Comparison of ENCODE assay signal across 10 mouse cellular contexts in genomic region chr3:17824662-17825061, GRCm38 (mm10).
DNase-seq lines count a peak whose midpoint lies in the region; ATAC-seq and TF ChIP-seq lines count a peak whose summit lies in the region.
"Had no signal": no experiment of that assay in that cellular context is flagged by ENCODE, and none has a peak within 500 bp of the region (broad histone marks: within the 10 kb centered on the region; RNA-seq: fewer than 3 reads in every experiment).

No protein-coding gene starts in this region.

- no peak overlapping the region for H3K27ac ChIP-seq in forebrain, postnatal 0 days (ENCODE audit: low read depth, low read length)
- no peak overlapping the region for H3K27ac ChIP-seq in forebrain, embryonic 11.5 days (ENCODE audit: low read depth, low read length)
- no peak overlapping the region for H3K27ac ChIP-seq in liver, embryonic 14.5 days
- H3K27ac ChIP-seq in liver, embryonic 12.5 days: no peak overlapping the region
- no peak overlapping the region for H3K27ac ChIP-seq in midbrain, postnatal 0 days (ENCODE audit: low read depth, low read length)
- H3K27ac ChIP-seq: kidney, embryonic 15.5 days; macrophage had no signal

- no peaks in the 10 kb centered on the region for H3K9me3 ChIP-seq in forebrain, postnatal 0 days (ENCODE audit: low read length)
- H3K9me3 ChIP-seq in forebrain, embryonic 11.5 days (ENCODE audit: control insufficient read depth, low read length): no peaks in the 10 kb centered on the region
- no peaks in the 10 kb centered on the region for H3K9me3 ChIP-seq in liver, embryonic 14.5 days (ENCODE audit: control insufficient read depth, low read length)
- H3K9me3 ChIP-seq in liver, embryonic 12.5 days (replicated peaks): no peaks in the 10 kb centered on the region
- no peaks in the 10 kb centered on the region for H3K9me3 ChIP-seq in midbrain, postnatal 0 days (ENCODE audit: low read length)
- H3K9me3 ChIP-seq: kidney, embryonic 15.5 days had no signal

- H3K4me1 ChIP-seq in forebrain, postnatal 0 days (ENCODE audit: insufficient read depth): no peaks in the 10 kb centered on the region
- no peaks in the 10 kb centered on the region for H3K4me1 ChIP-seq in forebrain, embryonic 11.5 days (replicated peaks; ENCODE audit: control insufficient read depth, insufficient read depth, low read length)
- H3K4me1 ChIP-seq in liver, embryonic 14.5 days (replicated peaks; ENCODE audit: control insufficient read depth in 2 of 2, insufficient read depth in 2 of 2, low read length in 1 of 2): no peaks in the 10 kb centered on the region
- no peaks in the 10 kb centered on the region for H3K4me1 ChIP-seq in liver, embryonic 12.5 days
- H3K4me1 ChIP-seq in midbrain, postnatal 0 days (ENCODE audit: insufficient read depth, low read length): no peaks in the 10 kb centered on the region
- H3K4me1 ChIP-seq: kidney, embryonic 15.5 days had no signal

- no peak overlapping the region for H3K4me2 ChIP-seq in forebrain, postnatal 0 days (ENCODE audit: low read depth)
- H3K4me2 ChIP-seq in forebrain, embryonic 11.5 days (ENCODE audit: low read depth, low read length, severe bottlenecking): no peak overlapping the region
- H3K4me2 ChIP-seq in liver, embryonic 14.5 days (ENCODE audit: low read depth): no peak overlapping the region
- H3K4me2 ChIP-seq in liver, embryonic 12.5 days: no peak overlapping the region
- no peak overlapping the region for H3K4me2 ChIP-seq in midbrain, postnatal 0 days (ENCODE audit: low read depth, low read length, poor library complexity, severe bottlenecking)
- H3K4me2 ChIP-seq: kidney, embryonic 15.5 days had no signal

- H3K27me3 ChIP-seq in forebrain, postnatal 0 days (ENCODE audit: insufficient read depth, low read length): no peaks in the 10 kb centered on the region
- H3K27me3 ChIP-seq in forebrain, embryonic 11.5 days (ENCODE audit: control insufficient read depth, insufficient read depth, low read length): no peaks in the 10 kb centered on the region
- H3K27me3 ChIP-seq in liver, embryonic 14.5 days (ENCODE audit: control insufficient read depth, insufficient read depth, low read length): no peaks in the 10 kb centered on the region
- H3K27me3 ChIP-seq in liver, embryonic 12.5 days (replicated peaks): no peaks in the 10 kb centered on the region
- H3K27me3 ChIP-seq in midbrain, postnatal 0 days (ENCODE audit: insufficient read depth, low read length): no peaks in the 10 kb centered on the region
- H3K27me3 ChIP-seq: kidney, embryonic 15.5 days had no signal

- 38% methylated on average over 4 of the region's 4 CpGs for WGBS in forebrain, postnatal 0 days
- 49% methylated on average over 4 of the region's 4 CpGs for WGBS in forebrain, embryonic 11.5 days
- WGBS in liver, embryonic 14.5 days (ENCODE audit: insufficient replicate concordance): 45% methylated on average over 4 of the region's 4 CpGs
- WGBS in liver, embryonic 12.5 days (ENCODE audit: insufficient replicate concordance): 38% methylated on average over 4 of the region's 4 CpGs
- WGBS in midbrain, postnatal 0 days: 40% methylated on average over 4 of the region's 4 CpGs

- H3K36me3 ChIP-seq in forebrain, postnatal 0 days (ENCODE audit: insufficient read depth): no peaks in the 10 kb centered on the region
- H3K36me3 ChIP-seq in forebrain, embryonic 11.5 days (ENCODE audit: control insufficient read depth, insufficient read depth, low read length): no peaks in the 10 kb centered on the region
- H3K36me3 ChIP-seq in liver, embryonic 14.5 days (replicated peaks; ENCODE audit: control insufficient read depth, insufficient read depth, low read depth): no peaks in the 10 kb centered on the region
- no peaks in the 10 kb centered on the region for H3K36me3 ChIP-seq in liver, embryonic 12.5 days
- H3K36me3 ChIP-seq in midbrain, postnatal 0 days (ENCODE audit: insufficient read depth, low read length): no peaks in the 10 kb centered on the region
- H3K36me3 ChIP-seq: kidney, embryonic 15.5 days had no signal

- no peak overlapping the region for H3K9ac ChIP-seq in forebrain, postnatal 0 days
- no peak overlapping the region for H3K9ac ChIP-seq in forebrain, embryonic 11.5 days (ENCODE audit: low read length)
- no peak overlapping the region for H3K9ac ChIP-seq in liver, embryonic 14.5 days (replicated peaks)
- no peak overlapping the region for H3K9ac ChIP-seq in liver, embryonic 12.5 days
- H3K9ac ChIP-seq in midbrain, postnatal 0 days (replicated peaks; ENCODE audit: low read length, poor library complexity, severe bottlenecking): no peak overlapping the region
- H3K9ac ChIP-seq: kidney, embryonic 15.5 days had no signal

- ATAC-seq in forebrain, postnatal 0 days: no peak; the same call in 1 of the 2 replicates
- no peak for ATAC-seq in forebrain, embryonic 11.5 days (replicated peaks; ENCODE audit: low FRiP score)
- no peak for ATAC-seq in liver, embryonic 14.5 days (ENCODE audit: insufficient read depth)
- no peak for ATAC-seq in liver, embryonic 12.5 days
- ATAC-seq in midbrain, postnatal 0 days (ENCODE audit: low FRiP score): no peak

- no peak overlapping the region for H3K4me3 ChIP-seq in forebrain, postnatal 0 days (ENCODE audit: low read depth, low read length)
- H3K4me3 ChIP-seq in forebrain, embryonic 11.5 days (ENCODE audit: low read depth, low read length): no peak overlapping the region
- H3K4me3 ChIP-seq in liver, embryonic 14.5 days (ENCODE audit: insufficient read depth in 1 of 2, low read depth in 2 of 2, low read length in 2 of 2): no peak overlapping the region
- no peak overlapping the region for H3K4me3 ChIP-seq in liver, embryonic 12.5 days
- no peak overlapping the region for H3K4me3 ChIP-seq in midbrain, postnatal 0 days (ENCODE audit: low read depth, low read length)
- H3K4me3 ChIP-seq: kidney, embryonic 15.5 days had no signal

- TF ChIP-seq CTCF in forebrain, postnatal 0 days (IDR thresholded peaks at IDR 0.05; ENCODE audit: low read depth): peak; percentile 79
- TF ChIP-seq CTCF in liver, embryonic 14.5 days (IDR thresholded peaks at IDR 0.05; ENCODE audit: low read depth): peak; percentile 46; the same call in 1 of the 2 replicates
- TF ChIP-seq CTCF in midbrain, postnatal 0 days (IDR thresholded peaks at IDR 0.05): peak; percentile 90

- no peak for TF ChIP-seq EP300 in liver, embryonic 14.5 days (IDR thresholded peaks at IDR 0.05; ENCODE audit: low read depth)

- DNase-seq in forebrain, postnatal 0 days: peak; percentile 83
- DNase-seq in forebrain, embryonic 11.5 days (ENCODE audit: low spot score): no peak
- no peak for DNase-seq in liver, embryonic 14.5 days (ENCODE audit: low read depth in 3 of 3, low spot score in 3 of 3)
- peak; percentile 41 for DNase-seq in ZHBTc4 (ENCODE audit: low read depth, low spot score)
- DNase-seq in midbrain, postnatal 0 days (ENCODE audit: low spot score): peak; percentile 75
- DNase-seq in right cerebral cortex, postnatal 4 days: no peak
- DNase-seq in urinary bladder, postnatal 10 days (ENCODE audit: low spot score): no peak

Comparison
In these comparisons a context has a peak if more than half of its experiments do, and no peak if none do; other contexts are left out.
1. DNase-seq: peak in forebrain, postnatal 0 days (single experiment), ZHBTc4 (single experiment) and midbrain, postnatal 0 days (single experiment); none in forebrain, embryonic 11.5 days (single experiment), liver, embryonic 14.5 days (0 of 3), right cerebral cortex, postnatal 4 days (single experiment) and urinary bladder, postnatal 10 days (single experiment).
2. Peak in every context shown above with its lines, with median percentiles within 50 percentile points of each other: CTCF ChIP-seq.